Mouse (Mus musculus): Measurements from ENCODE around the gene Ngf. TPM values are rescaled to one million over a fixed set of nuclear protein-coding genes. Genes with fewer than 3 reads are reported as not detected.

Gene Ngf
- polyA plus RNA-seq, 1 experiment from 2014 or later, result 0.31 TPM

DNA sequence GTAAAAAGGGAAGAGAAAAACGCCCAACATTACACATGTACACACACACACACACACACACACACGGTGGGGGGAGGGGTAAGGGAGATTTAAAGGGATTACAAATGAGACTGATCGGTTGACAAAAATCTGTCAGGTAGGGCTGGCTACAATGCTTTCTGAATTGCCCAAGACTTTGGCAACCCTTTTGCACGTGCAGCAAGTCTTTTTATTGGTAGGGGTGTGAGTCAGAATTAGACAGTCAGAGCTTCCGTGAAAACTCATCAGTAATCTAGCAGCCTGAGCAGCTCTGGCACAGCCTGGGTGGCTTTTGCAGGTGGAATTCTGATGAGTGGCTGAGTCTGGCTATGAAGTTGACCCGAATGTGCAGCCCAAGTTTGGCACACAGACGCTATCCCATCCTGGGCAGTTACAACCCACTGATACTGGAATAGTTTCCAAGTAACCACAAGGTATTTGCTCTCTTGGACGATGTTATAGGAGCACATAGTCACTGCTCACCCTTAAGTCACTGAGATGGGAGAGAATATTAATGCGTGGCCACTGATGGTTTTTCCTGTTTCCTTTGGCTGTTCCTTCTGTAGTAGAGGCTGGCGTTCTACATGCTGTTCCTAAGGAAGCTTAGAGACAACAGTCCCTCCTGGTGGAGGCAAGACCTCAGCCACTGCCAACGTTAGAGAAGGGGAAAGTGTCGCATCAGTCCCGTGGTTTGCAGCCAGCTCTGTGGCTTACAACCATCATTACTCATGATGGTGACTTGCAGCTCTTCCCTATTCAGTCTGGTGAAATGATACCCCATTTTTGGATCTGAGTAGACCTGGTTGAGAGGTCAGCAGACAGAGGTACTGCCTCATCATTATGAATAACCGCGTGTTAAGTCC, 4.8 kb downstream of the Ngf start:
- no peak for ATAC-seq
- Histone ChIP-seq H3K36me3 (ENCODE audit: insufficient read depth, low read length) (no peaks in the 10 kb centered on the region), H3K4me3 (ENCODE audit: low read depth, low read length) (no peak overlapping the region), H3K27me3 (replicated peaks; ENCODE audit: insufficient read depth, low read length) (peaks cover 11% of the 10 kb centered on the region), H3K9ac (replicated peaks; ENCODE audit: low read depth) (no peak overlapping the region), H3K4me2 (replicated peaks; ENCODE audit: low read depth, low read length) (no peak overlapping the region), H3K4me1 (ENCODE audit: insufficient read depth, low read depth, low read length) (no peaks in the 10 kb centered on the region; the same call in 1 of the 2 replicates), H3K27ac (ENCODE audit: low read length) (no peak overlapping the region), H3K9me3 (ENCODE audit: low read length) (no peaks in the 10 kb centered on the region)
- WGBS, result 74% methylated on average over 15 of the region's 15 CpGs
- no peak for TF ChIP-seq EP300 (IDR thresholded peaks at IDR 0.05)
- no peak for TF ChIP-seq CTCF (IDR thresholded peaks at IDR 0.05)
- no peak for DNase-seq (ENCODE audit: low spot score)

DNA sequence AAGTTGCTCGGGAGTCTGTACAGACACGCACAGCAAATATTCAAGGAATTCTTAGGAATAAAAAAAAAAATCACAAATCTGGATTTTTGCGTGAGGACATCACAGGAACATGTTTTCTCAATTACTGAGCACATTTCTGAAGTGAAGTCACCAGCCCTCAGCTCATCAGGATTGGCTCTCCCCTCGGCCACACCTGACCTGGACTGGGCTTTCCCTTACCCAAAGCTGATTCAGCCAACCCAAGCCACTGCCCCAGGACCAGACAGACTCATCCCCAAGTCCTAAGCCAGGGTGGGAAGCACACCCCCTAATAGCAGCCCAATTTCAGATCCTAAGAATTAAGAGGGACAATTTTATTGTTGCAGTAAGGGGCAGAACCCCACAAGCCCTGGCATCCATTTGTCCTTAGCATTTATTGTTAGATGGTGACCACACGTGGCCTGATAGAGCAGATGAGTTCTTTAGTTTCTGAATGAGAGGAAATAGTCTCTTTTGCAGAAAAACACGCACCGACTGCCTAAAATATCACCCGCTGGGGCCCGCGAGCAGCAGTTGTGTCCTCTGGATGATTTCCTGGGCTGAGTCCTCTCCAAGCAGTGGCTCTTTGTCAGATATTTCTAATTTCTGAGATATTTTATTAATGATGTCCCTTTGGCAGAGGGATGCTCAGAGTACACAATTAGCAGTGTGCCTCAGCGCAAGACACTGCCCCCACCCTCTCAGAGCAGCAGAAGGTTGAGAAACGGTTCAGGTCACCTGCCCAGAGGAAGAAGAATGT, 8.4 kb downstream of the Ngf start:
- no peaks in the 10 kb centered on the region for H3K4me1 ChIP-seq (ENCODE audit: insufficient read depth, low read depth, low read length)
- TF ChIP-seq EP300 (IDR thresholded peaks at IDR 0.05), result no peak
- TF ChIP-seq CTCF (IDR thresholded peaks at IDR 0.05), result no peak
- H3K9ac ChIP-seq (replicated peaks; ENCODE audit: low read depth), result no peak overlapping the region
- no peaks in the 10 kb centered on the region for H3K36me3 ChIP-seq (ENCODE audit: insufficient read depth, low read length)
- 76% methylated on average over 12 of the region's 12 CpGs for WGBS
- H3K27me3 ChIP-seq (replicated peaks; ENCODE audit: insufficient read depth, low read length), result no peaks in the 10 kb centered on the region
- ATAC-seq (no peak), DNase-seq (ENCODE audit: low spot score) (no peak)
- H3K4me2 ChIP-seq (replicated peaks; ENCODE audit: low read depth, low read length), result no peak overlapping the region
- no peak overlapping the region for H3K27ac ChIP-seq (ENCODE audit: low read length)
- H3K4me3 ChIP-seq (ENCODE audit: low read depth, low read length), result no peak overlapping the region
- H3K9me3 ChIP-seq (ENCODE audit: low read length), result no peaks in the 10 kb centered on the region

DNA sequence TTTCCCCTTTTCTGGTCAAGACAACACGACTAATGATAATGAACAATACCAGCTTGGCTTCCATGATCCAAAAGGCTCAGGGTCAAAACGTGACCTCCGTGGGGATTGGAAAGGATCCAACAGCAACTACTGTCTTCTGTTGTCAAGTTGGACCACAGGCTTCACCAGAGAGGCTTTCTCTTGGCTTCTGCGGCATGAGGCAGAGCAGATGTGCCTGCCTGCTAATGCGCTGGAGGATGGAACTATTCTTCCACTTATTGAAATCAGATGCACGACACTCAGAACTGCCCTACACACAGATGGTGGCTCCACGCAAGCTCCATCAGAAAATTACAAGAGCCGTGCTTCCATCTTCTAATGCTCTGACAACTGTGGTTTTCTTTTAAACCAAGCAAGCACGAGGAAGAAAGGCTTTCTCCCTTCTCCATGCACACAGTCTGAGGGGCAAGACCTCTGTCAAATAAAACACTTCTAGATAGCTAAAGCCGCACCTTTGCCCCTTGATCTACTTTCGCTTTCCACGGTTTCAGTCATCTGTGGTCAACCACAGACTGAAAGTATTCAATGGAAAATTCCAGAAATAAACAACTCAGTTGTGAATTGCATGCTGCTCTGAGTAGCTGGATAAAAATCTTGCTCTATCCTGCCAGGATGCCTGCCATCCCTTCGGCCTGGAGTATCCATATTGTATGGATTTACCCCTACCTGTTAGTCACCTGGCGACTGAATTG, 20.8 kb downstream of the Ngf start:
- DNase-seq (ENCODE audit: low spot score) (peak; percentile 14), ATAC-seq (0 out of 2 replicates have a peak, but pooled peaks have one; percentile 19)
- no peaks in the 10 kb centered on the region for H3K9me3 ChIP-seq (ENCODE audit: low read length)
- no peaks in the 10 kb centered on the region for H3K27me3 ChIP-seq (replicated peaks; ENCODE audit: insufficient read depth, low read length)
- H3K27ac ChIP-seq (ENCODE audit: low read length), result no peak overlapping the region
- H3K9ac ChIP-seq (replicated peaks; ENCODE audit: low read depth), result no peak overlapping the region
- TF ChIP-seq CTCF (IDR thresholded peaks at IDR 0.05) (no peak), EP300 (IDR thresholded peaks at IDR 0.05) (no peak)
- H3K4me1 ChIP-seq (ENCODE audit: insufficient read depth, low read depth, low read length), result no peaks in the 10 kb centered on the region
- no peak overlapping the region for H3K4me2 ChIP-seq (replicated peaks; ENCODE audit: low read depth, low read length)
- WGBS, result 57% methylated on average over 14 of the region's 14 CpGs
- no peak overlapping the region for H3K4me3 ChIP-seq (ENCODE audit: low read depth, low read length)
- no peaks in the 10 kb centered on the region for H3K36me3 ChIP-seq (ENCODE audit: insufficient read depth, low read length)

DNA sequence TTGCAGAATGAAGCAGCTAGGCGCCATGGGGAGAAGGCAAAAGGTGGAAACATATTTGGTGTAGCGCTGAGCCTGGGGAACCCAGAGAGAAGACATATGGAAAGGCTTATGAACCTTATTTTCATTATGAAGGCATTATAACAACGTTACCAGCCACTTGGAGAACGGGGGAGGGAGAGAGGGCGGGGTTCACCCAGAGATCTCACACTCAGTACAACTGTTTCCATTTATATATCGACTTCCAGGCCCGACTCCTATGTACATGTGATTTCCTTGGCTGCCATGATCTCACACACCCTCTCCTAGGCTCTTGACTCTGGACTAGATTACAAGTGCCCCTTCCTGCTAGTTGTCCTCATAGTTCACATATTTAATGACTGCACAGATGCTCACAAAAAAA, 28.4 kb downstream of the Ngf start:
- Histone ChIP-seq H3K4me3 (ENCODE audit: low read depth, low read length) (no peak overlapping the region), H3K27ac (ENCODE audit: low read length) (no peak overlapping the region), H3K27me3 (replicated peaks; ENCODE audit: insufficient read depth, low read length) (no peaks in the 10 kb centered on the region), H3K36me3 (ENCODE audit: insufficient read depth, low read length) (no peaks in the 10 kb centered on the region), H3K9me3 (ENCODE audit: low read length) (no peaks in the 10 kb centered on the region), H3K9ac (replicated peaks; ENCODE audit: low read depth) (no peak overlapping the region), H3K4me2 (replicated peaks; ENCODE audit: low read depth, low read length) (no peak overlapping the region), H3K4me1 (ENCODE audit: insufficient read depth, low read depth, low read length) (no peaks in the 10 kb centered on the region)
- TF ChIP-seq EP300 (IDR thresholded peaks at IDR 0.05) (no peak), CTCF (IDR thresholded peaks at IDR 0.05) (no peak)
- ATAC-seq (no peak), DNase-seq (ENCODE audit: low spot score) (no peak)
- WGBS, result 72% methylated on average over 7 of the region's 7 CpGs

DNA sequence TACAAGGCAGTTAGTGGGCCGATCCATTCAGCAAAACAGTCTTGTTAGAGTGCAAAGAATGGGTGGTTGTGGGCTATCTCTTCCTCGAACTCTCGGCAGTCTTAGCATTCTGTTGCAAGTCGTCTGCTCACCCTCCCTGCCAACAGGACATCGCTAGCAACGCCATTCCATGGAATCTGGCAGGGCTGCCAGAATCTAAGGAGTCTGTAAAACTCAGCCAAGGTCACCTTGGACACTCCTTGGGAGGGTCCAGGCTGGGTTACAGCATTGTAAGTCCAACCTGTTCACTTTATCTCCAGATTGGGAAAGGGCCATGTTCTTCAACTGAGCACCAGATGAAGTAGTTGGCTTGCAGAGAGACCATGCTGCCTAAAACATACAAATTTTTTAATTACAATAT, 29.2 kb downstream of the Ngf start:
- DNase-seq (ENCODE audit: low spot score) (no peak), ATAC-seq (no peak)
- no peak overlapping the region for H3K9ac ChIP-seq (replicated peaks; ENCODE audit: low read depth)
- WGBS, result 69% methylated on average over 6 of the region's 6 CpGs
- H3K4me3 ChIP-seq (ENCODE audit: low read depth, low read length), result no peak overlapping the region
- no peak overlapping the region for H3K27ac ChIP-seq (ENCODE audit: low read length)
- H3K4me1 ChIP-seq (ENCODE audit: insufficient read depth, low read depth, low read length), result no peaks in the 10 kb centered on the region
- no peak overlapping the region for H3K4me2 ChIP-seq (replicated peaks; ENCODE audit: low read depth, low read length)
- H3K27me3 ChIP-seq (replicated peaks; ENCODE audit: insufficient read depth, low read length), result no peaks in the 10 kb centered on the region
- H3K36me3 ChIP-seq (ENCODE audit: insufficient read depth, low read length), result no peaks in the 10 kb centered on the region
- H3K9me3 ChIP-seq (ENCODE audit: low read length), result no peaks in the 10 kb centered on the region
- no peak for TF ChIP-seq EP300 (IDR thresholded peaks at IDR 0.05)
- no peak for TF ChIP-seq CTCF (IDR thresholded peaks at IDR 0.05)

DNA sequence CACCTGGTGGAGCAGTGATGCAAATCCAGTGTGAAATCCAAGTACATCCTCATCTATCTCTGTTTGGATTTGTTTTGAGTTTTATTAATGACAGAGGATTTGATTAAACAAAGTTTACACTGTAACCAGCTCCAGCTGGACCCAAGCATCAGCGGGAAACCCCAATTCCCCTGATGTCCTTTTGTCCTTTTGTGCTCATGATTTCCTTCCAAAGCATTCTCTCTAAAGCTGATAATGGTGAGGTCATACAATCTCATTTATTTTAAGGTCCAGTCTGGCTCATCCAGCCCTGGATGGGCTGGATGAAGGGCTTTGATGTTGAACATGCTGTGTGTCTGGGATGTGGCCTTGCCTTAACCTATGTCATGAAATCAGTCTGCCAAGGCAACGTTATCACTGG, 30.3 kb downstream of the Ngf start:
- WGBS, result 70% methylated on average over 2 of the region's 2 CpGs
- H3K27me3 ChIP-seq (replicated peaks; ENCODE audit: insufficient read depth, low read length), result no peaks in the 10 kb centered on the region
- ATAC-seq (no peak), DNase-seq (ENCODE audit: low spot score) (no peak)
- no peaks in the 10 kb centered on the region for H3K4me1 ChIP-seq (ENCODE audit: insufficient read depth, low read depth, low read length)
- H3K27ac ChIP-seq (ENCODE audit: low read length), result no peak overlapping the region
- no peak for TF ChIP-seq CTCF (IDR thresholded peaks at IDR 0.05)
- TF ChIP-seq EP300 (IDR thresholded peaks at IDR 0.05), result no peak
- H3K9ac ChIP-seq (replicated peaks; ENCODE audit: low read depth), result no peak overlapping the region
- H3K36me3 ChIP-seq (ENCODE audit: insufficient read depth, low read length), result no peaks in the 10 kb centered on the region
- H3K4me2 ChIP-seq (replicated peaks; ENCODE audit: low read depth, low read length), result no peak overlapping the region
- no peaks in the 10 kb centered on the region for H3K9me3 ChIP-seq (ENCODE audit: low read length)
- no peak overlapping the region for H3K4me3 ChIP-seq (ENCODE audit: low read depth, low read length)
